Mouse (Mus musculus): ENCODE data around the gene AI413582.
A peak's percentile ranks its signal among the peaks of the same experiment; 100 is the strongest.

The AI413582 gene

GRCm38 (mm10) chr17:27520557-27520956 is 45.0 kb downstream of the AI413582 start:
- DNase-seq (ENCODE audit: low read depth, low spot score), result peak; percentile 70

- no peak for DNase-seq (ENCODE audit: low read depth, low spot score)
These were observed 46.6 kb downstream of the AI413582 start for GRCm38 (mm10) chr17:27518700-27519595.

- no peak for DNase-seq (ENCODE audit: low read depth, low spot score)
These were observed 47.3 kb downstream of the AI413582 start for GRCm38 (mm10) chr17:27518296-27518695.

GRCm38 (mm10) chr17:27513916-27514762 is 51.4 kb downstream of the AI413582 start:
- DNase-seq (ENCODE audit: low read depth, low spot score), result no peak
